Mouse (Mus musculus) bone marrow, adult 2 months (tissue): Measurements from ENCODE around the gene Cpn2. TPM values are rescaled to one million over a fixed set of nuclear protein-coding genes. Genes with fewer than 3 reads are reported as not detected.

Experiments
- H3K27ac ChIP-seq: fragments of 200-500 bp; 2 replicates; pipeline ENCODE4 v1.5.1; 2012; ENCODE audit warnings: low read depth, mild to moderate bottlenecking, control low read depth, inconsistent platforms, low read length; ENCODE audit not compliant: control insufficient read depth, poor library complexity, insufficient read depth
- H3K4me1 ChIP-seq: fragments of 200-500 bp; 2 replicates; pipeline ENCODE4 v1.6.1; 2011; ENCODE audit warnings: low read length; ENCODE audit not compliant: control insufficient read depth, insufficient read depth
- H3K4me3 ChIP-seq: fragments of 200-500 bp; replicated peaks from 2 replicates; pipeline ENCODE3; 2011; ENCODE audit warnings: mild to moderate bottlenecking, low read depth, low read length, control low read depth; ENCODE audit not compliant: control insufficient read depth
- CTCF ChIP-seq: fragments of 200-500 bp; IDR thresholded peaks from 2 replicates; pipeline ENCODE4 v1.5.1; 2011; ENCODE audit warnings: low read length, control low read depth; ENCODE audit not compliant: control insufficient read depth, insufficient read depth
- POLR2A ChIP-seq: fragments of 200-500 bp; IDR thresholded peaks from 2 replicates; pipeline ENCODE4 v1.6.1; 2011; ENCODE audit warnings: low read depth, mild to moderate bottlenecking, control low read depth, low read length, borderline replicate concordance; ENCODE audit not compliant: control insufficient read depth
- WGBS: fragments of 180-500 bp; shearing (Covaris S2); methylation state at CpG from one replicate; pipeline ENCODE4 v1.1.7; 2018; 5-methylcytosine and 5-hydroxymethylcytosine counted together
- polyA plus RNA-seq: library from polyadenylated mRNA; stranded (reverse); fragments of >200 nt; gene quantifications from 2 replicates; pipeline ENCODE4 v1.2.4, GENCODE M21; 2011; ENCODE audit warnings: low replicate concordance; ENCODE audit not compliant: missing spikeins, insufficient read depth, insufficient read length

Cpn2 gene
- polyA plus RNA-seq, 1 experiment = not detected

DNA sequence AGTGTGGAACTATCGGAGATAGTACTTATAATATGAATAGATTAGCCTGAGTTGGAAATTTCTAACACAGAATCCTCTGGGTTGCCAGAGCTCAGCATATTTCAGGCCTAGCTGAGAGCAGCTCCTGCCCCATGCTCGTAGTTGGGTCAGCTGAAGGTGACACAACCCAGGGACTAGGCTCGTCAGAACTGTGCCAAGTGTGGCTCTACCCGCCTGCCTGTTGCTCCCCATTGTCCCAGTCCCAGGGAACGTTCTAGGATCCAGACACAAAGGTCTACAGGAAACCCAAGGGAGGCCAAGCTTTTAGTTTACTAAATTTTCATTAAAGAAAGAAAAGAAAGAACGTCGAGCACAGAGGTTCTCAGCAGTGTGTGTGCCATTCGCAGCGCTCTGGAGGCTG is 6.0 kb downstream of the Cpn2 start:
- TF ChIP-seq POLR2A (no peak), CTCF (no peak)
- Histone ChIP-seq H3K4me1 (no peaks in the 10 kb centered on the region; the same call in 1 of the 2 replicates), H3K27ac (no peak overlapping the region), H3K4me3 (no peak overlapping the region)
- 85% methylated on average over 9 of the region's 9 CpGs for WGBS

DNA sequence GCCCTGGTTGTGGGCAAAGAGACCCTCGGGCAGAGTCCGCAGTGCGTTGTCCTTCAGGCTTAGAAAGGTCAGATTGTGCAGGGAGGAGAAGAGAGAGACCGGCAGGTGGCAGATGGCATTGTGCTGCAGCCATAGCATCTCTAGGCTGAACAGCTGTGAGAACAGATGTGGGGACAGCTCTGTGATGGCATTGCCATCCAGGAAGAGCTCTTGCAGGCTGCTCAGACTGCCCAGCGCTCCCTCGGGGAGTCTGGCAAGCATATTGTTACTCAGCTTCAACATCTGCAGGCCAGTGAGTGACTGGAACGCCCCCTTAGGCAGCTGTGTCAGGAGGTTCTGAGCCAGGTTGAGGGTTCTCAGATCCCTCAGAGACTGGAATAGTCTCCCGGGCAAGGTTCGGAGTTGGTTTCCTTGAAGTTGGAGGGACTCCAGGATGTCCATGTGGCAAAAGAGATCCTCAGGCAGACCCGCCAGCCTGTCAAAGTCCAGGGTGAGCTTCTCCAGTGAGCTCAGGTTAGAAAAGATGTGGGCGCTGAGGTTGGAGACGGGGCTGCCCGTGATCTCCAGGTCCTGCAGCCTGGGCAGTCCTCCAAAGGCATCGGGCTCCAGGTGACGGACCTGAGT is 7.2 kb downstream of the Cpn2 start:
- Histone ChIP-seq H3K4me3 (no peak overlapping the region), H3K4me1 (no peaks in the 10 kb centered on the region; the same call in 1 of the 2 replicates), H3K27ac (no peak overlapping the region)
- no peak for TF ChIP-seq POLR2A
- TF ChIP-seq CTCF = no peak
- WGBS = 86% methylated on average over 15 of the region's 15 CpGs

DNA sequence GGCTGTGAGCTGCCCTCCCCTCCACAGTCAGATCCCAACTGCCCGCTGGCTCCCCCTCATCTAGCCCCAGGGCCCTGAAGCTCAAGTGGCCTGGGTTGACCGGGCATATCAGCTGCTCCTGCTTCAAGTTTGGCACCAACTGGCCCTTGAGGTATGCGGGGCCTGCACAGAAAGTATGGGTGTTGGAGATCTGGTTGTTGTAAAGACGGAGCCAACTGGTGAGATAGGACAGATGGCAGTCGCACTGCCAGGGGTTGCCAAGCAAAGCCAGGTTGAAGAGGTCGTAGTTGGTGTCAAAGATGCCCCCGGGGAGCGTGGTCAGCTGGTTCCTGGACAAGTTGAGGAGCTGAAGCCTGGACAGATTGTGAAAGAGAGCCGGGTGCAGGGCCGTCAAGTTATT is 7.9 kb downstream of the Cpn2 start:
- H3K4me3 ChIP-seq = no peak overlapping the region
- H3K4me1 ChIP-seq = no peaks in the 10 kb centered on the region; the same call in 1 of the 2 replicates
- 78% methylated on average over 10 of the region's 10 CpGs for WGBS
- TF ChIP-seq POLR2A = no peak
- no peak for TF ChIP-seq CTCF
- H3K27ac ChIP-seq = no peak overlapping the region

DNA sequence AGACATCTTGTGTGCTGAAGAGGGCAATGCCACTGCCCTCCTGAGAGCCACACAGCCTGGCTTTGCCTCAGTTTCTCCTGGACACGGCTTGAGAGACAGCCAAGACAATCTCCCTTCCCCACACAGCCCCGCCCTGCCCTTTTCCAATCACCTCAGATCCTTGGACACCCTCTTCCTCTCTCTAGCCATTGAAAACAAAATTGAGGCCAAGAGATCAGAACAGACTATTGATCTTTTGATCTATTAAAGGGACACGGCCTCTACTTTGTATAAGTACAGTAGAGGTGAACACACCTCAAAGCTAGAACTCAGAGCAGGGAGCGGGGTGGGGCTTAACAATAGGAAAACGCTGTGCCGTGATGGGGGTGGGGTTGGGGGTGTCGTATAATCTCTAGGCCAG is 8.9 kb downstream of the Cpn2 start:
- Histone ChIP-seq H3K4me3 (no peak overlapping the region), H3K4me1 (no peaks in the 10 kb centered on the region; the same call in 1 of the 2 replicates), H3K27ac (no peak overlapping the region)
- WGBS = 76% methylated on average over 7 of the region's 7 CpGs
- no peak for TF ChIP-seq CTCF
- no peak for TF ChIP-seq POLR2A

DNA sequence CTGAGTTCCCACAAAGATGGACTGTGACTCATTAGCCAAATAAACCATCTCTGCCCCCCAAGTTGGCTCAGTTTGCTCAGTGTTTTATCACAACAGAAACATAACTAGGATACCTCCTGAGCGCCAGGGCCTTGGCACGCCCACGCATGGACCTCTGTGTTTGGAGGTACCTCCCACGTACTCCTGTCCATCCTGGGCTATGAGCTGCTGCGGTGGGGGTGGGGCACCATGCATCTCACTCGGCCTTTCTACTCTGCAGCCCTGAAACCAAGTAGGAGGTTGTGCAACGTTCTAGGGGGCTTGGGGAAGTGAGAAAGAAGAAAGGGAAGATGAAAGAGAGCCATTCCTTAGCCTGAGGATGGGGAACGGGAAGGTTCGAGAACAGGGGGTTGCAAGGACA is 9.6 kb downstream of the Cpn2 start:
- Histone ChIP-seq H3K4me1 (no peaks in the 10 kb centered on the region; the same call in 1 of the 2 replicates), H3K4me3 (no peak overlapping the region), H3K27ac (no peak overlapping the region)
- TF ChIP-seq POLR2A (no peak), CTCF (no peak)
- WGBS = 43% methylated on average over 9 of the region's 9 CpGs

DNA sequence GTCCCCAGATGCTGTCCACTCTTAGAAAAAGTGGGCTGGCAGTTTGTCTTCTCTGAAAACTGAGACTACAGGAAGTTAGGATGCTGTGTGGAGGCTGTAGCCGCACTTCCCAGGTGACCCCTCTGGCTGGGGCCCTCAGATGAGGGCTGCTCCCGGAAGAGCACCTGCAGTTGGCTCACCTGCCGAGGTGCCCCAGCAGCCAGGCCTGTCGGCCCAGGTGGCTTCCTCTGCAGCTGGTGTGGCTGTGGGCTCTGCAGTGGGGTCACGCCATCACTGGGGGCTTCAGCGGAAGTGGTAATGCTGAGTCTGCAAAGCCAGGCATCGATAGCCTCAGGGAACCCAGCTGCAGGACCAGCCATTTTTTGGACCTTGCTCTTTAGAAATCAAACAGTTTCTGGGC is 12.2 kb downstream of the Cpn2 start:
- Histone ChIP-seq H3K27ac (no peak overlapping the region), H3K4me3 (no peak overlapping the region), H3K4me1 (no peaks in the 10 kb centered on the region; the same call in 1 of the 2 replicates)
- WGBS = 64% methylated on average over 7 of the region's 7 CpGs
- TF ChIP-seq POLR2A (no peak), CTCF (no peak)

DNA sequence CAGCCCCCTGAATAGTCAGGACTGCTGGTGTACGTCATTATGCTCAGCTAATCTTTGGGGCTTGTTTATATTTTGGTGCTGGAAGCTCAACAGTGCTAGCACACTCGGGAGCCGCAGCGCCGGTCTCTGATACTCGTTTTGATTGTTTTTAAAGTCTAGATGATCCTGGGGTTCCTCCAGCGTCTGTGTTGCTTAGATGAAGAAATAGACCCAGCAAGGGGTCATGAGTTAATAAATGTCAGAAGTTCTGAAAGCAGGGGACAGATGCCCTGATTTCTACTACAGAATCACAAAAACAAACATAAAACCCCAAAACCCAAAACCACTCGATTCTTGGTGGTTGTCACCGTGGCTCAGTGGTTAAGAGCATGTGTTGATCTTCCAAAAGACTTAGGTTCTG is 13.4 kb downstream of the Cpn2 start:
- no peak overlapping the region for H3K27ac ChIP-seq

DNA sequence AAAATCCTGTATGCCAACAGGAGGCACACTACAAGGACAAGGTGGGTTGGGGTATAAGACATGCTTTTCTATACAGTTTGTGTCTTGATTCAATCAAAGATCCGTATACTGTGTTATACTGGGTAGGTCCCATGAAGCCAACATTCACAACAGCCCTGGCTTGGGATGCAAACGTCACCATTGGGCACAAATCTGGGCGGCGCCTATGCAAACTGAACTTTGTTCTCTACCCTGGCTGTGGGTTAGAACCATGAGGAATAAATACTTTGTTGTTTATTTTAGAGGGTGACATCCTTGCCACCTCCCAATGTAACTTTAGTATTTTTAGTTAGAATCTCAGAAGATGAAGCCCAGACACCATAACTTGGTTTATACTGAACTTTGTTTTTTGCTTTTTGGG is 13.9 kb downstream of the Cpn2 start:
- Histone ChIP-seq H3K4me1 (no peaks in the 10 kb centered on the region; the same call in 1 of the 2 replicates), H3K27ac (no peak overlapping the region), H3K4me3 (no peak overlapping the region)
- WGBS = 87% methylated on average over 4 of the region's 4 CpGs
- TF ChIP-seq CTCF = no peak
- TF ChIP-seq POLR2A = no peak

More for the DNA sequence above, 13.4 kb downstream of the Cpn2 start:
- no peak overlapping the region for H3K4me3 ChIP-seq
- H3K4me1 ChIP-seq = no peaks in the 10 kb centered on the region; the same call in 1 of the 2 replicates
- 83% methylated on average over 9 of the region's 9 CpGs for whole genome bisulfite sequencing
- TF ChIP-seq POLR2A = no peak
- no peak for TF ChIP-seq CTCF
